Mouse (Mus musculus): ENCODE data around the gene Vmn1r10.

Vmn1r10 gene

DNA sequence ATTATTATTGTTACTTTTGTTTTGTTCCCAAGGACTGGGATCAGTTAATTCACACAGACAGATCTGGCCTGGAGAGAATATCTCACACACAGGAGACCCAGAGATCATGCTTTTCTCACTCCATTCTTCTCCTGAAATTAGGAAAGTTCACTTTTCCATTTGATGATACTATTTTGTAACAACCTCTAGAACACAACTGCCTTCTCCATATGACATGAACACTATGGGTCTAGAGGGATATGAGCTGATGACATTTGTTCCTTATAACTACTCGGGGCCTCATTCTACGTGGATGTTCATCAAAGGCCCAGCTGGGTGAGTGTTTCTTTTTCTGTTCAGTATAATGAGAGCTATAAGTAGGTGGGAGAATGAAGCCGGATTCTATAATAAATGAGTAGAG, at the start of gene Vmn1r10:
Gene Vmn1r10 (plus strand): TSS at position 301 of the 400 bp plus-strand sequence.
- DNase-seq = peak; percentile 30

DNA sequence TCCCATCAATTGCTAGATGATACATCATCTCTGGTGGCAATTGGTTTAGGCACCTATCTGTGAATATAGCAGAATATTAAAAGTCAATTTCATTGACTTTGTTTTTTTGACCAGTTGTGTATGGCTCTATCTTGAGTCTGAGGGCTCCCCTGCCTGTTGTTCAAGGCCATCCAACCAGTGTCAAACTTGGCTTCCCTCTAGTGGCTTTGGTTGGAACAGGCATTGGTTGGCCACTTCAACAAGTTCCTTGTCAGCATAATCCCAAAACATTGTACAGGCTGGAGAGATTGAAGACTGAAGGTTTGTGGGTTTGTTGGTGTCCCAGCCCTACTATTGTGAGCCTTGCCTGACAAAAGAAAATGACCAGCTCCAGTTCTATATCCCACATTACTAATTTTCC, 45.5 kb upstream of the Vmn1r10 start:
- no peak for DNase-seq

DNA sequence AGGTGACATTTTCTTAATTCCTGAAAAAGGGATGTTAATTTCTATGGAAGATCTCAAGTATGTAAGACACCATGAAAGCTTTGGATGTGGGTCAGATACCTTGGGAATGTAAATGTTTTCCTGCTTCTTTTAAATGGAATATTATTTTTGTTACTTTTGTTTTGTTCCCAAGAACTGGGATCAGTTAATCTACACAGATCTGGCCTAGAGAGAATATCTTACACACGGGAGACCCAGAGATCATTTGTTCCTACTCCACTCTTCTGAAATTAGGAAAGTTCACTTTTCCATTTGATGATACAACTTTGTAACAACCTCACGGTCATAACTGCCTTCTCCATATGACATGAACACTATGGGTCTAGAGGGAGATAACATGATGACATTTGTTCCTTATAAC, 42.8 kb upstream of the Vmn1r10 start, which contains the start of gene Vmn1r9:
Gene Vmn1r9 (plus strand): TSS at position 301 of the 400 bp plus-strand sequence.
- no peak for DNase-seq

DNA sequence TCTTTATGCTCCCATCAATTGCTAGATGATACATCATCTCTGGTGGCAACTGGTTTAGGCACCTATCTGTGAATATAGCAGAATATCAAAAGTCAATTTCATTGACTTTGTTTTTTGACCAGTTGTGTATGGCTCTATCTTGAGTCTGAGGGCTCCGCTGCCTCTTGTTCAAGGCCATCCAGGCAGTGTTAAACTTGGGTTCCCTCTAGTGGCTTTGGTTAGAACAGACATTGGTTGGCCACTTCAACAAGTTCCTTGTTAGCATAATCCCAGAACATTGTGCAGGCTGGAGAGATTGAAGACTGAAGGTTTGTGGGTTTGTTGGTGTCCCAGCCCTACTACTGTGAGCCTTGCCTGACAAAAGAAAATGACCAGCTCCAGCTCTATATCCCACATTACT, 2.9 kb upstream of the Vmn1r10 start:
- no peak for DNase-seq

DNA sequence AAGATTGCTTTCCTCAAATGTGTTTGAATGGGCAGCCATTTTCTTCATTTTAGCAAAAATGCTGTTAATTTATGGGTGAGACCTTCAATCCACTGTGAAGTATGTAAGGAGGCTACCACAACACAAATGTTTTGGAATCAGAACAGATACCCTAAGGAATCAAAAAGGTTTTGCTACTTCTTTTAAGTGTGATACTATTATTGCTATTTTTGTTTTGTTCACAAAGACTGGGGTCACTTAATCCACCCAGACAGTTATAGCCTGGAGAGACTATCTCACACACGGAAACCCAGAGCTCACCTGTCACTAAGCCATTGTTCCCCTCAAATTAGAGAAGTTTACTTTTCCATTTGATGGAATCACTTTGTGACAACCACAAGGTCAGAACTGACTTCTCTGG, 23.9 kb downstream of the Vmn1r10 start, which contains the start of gene Vmn1r11:
Gene Vmn1r11 (plus strand): TSS at position 301 of the 400 bp plus-strand sequence.
- no peak for DNase-seq

DNA sequence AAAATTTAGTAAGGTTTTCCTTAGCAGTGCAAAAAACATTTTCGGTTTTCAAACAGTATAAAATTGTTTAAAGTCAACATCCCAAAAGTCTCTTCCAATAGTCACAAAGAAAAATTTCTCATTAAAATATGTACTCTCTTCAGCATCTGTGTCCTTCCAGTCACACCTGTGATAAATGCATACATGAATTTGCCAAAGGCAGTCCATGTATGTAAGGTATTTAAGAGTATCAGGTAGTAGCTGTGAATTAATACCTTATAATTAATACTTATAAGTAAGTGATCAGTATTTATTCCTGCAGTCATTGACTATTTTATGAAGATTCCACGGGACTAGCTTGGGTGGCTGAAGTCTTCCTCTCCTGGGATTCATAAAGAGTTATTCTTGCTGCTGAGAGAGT, 47.4 kb downstream of the Vmn1r10 start, which contains the start of gene Vmn1r12:
Gene Vmn1r12 (plus strand): TSS at position 301 of the 400 bp plus-strand sequence.
- DNase-seq = peak; percentile 3

Data from heart, adult 11 months (tissue).